In the genomic region with DNA sequence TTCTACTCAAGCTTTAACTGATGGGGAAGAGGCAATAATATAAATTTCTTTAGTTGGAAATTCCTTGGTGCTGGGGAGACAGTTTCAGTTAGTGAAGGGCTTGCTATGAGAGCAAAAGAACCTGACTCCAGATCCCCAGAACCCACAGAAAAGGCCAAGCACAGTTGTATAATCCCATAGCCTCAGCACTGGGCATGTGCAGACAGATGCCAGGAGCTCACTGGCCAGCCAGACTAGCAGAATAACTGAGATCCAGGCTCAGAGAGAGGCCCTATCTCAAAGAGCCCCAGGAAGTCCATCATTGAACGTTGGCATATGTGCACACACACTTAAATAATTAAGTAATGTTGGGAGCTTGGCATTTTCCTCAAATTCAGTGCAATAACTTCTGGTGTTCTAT, we compare ENCODE assay signal across 11 mouse cellular contexts.
"Had no signal": no experiment of that assay in that cellular context is flagged by ENCODE, and none has a peak within 500 bp of the region (broad histone marks: within the 10 kb centered on the region; RNA-seq: fewer than 3 reads in every experiment).

No protein-coding gene starts in this region.

- H3K9ac ChIP-seq: limb, embryonic 13.5 days; liver, embryonic 14.5 days; midbrain, embryonic 13.5 days; stomach, embryonic 15.5 days had no signal

- H3K9me3 ChIP-seq: limb, embryonic 13.5 days; midbrain, embryonic 13.5 days; stomach, embryonic 15.5 days had no signal

- DNase-seq: kidney, postnatal 10 days; kidney, postnatal 4 days; lung, adult 18-20 months; right cerebral cortex, postnatal 14 days; thymus, adult 2 months; thymus, postnatal 25 days had no signal

- H3K4me3 ChIP-seq: layer of hippocampus, adult 2 months; limb, embryonic 13.5 days; midbrain, embryonic 13.5 days; stomach, embryonic 15.5 days had no signal

- ATAC-seq: midbrain, embryonic 13.5 days had no signal

- H3K4me2 ChIP-seq: limb, embryonic 13.5 days; midbrain, embryonic 13.5 days; stomach, embryonic 15.5 days had no signal

- H3K36me3 ChIP-seq: limb, embryonic 13.5 days; midbrain, embryonic 13.5 days; stomach, embryonic 15.5 days had no signal

- H3K27me3 ChIP-seq: limb, embryonic 13.5 days; midbrain, embryonic 13.5 days; stomach, embryonic 15.5 days had no signal

- H3K27ac ChIP-seq: layer of hippocampus, adult 2 months; limb, embryonic 13.5 days; liver, embryonic 14.5 days; midbrain, embryonic 13.5 days; stomach, embryonic 15.5 days had no signal

- H3K4me1 ChIP-seq: limb, embryonic 13.5 days; midbrain, embryonic 13.5 days; stomach, embryonic 15.5 days had no signal
